Mouse (Mus musculus) urinary bladder, postnatal 36 days (tissue): Measurements from ENCODE around the gene Kat6b.
"Not testable (repeated sequence)": the region's sequence is repeated elsewhere in the genome, so short reads cannot be mapped to it uniquely, and the experiment has no call there.

Experiments used
- DNase-seq, 2 experiments: peaks; one replicate each; pipeline ENCODE4 v3.0.0; 2022; ENCODE audit warnings: low spot score in 2 of 2, mixed read lengths in 1 of 2

The Kat6b gene

GRCm38 (mm10) chr14:21484693-21485092 is 3.5 kb downstream of the Kat6b start:
- no peak for DNase-seq

GRCm38 (mm10) chr14:21485961-21486520 is 4.8 kb downstream of the Kat6b start:
- DNase-seq = no peak

- DNase-seq = not testable (repeated sequence)
Observed at GRCm38 (mm10) chr14:21487135-21487534, 5.9 kb downstream of the Kat6b start.

GRCm38 (mm10) chr14:21488426-21489115 is 7.3 kb downstream of the Kat6b start:
- not testable (repeated sequence) for DNase-seq

GRCm38 (mm10) chr14:21489116-21489485 is 7.9 kb downstream of the Kat6b start:
- DNase-seq = no peak

GRCm38 (mm10) chr14:21490141-21490540 is 8.9 kb downstream of the Kat6b start:
- no peak for DNase-seq

- no peak for DNase-seq
Observed at GRCm38 (mm10) chr14:21498361-21498996, 17.2 kb downstream of the Kat6b start.

GRCm38 (mm10) chr14:21499011-21499581 is 17.9 kb downstream of the Kat6b start:
- peak; percentile 15 to 30 for DNase-seq

GRCm38 (mm10) chr14:21499631-21500153 is 18.5 kb downstream of the Kat6b start:
- peak; percentile 60 to 61 for DNase-seq

GRCm38 (mm10) chr14:21500154-21501047 is 19.2 kb downstream of the Kat6b start:
- peak; percentile 99 to 100 for DNase-seq

GRCm38 (mm10) chr14:21501048-21501657 is 19.9 kb downstream of the Kat6b start:
- DNase-seq = peak; percentile 73 to 85

GRCm38 (mm10) chr14:21505036-21505435 is 23.8 kb downstream of the Kat6b start:
- DNase-seq = no peak

- no peak for DNase-seq
Observed at GRCm38 (mm10) chr14:21507046-21507445, 25.8 kb downstream of the Kat6b start.

- no peak for DNase-seq
Observed at GRCm38 (mm10) chr14:21509111-21509905, 28.1 kb downstream of the Kat6b start.

GRCm38 (mm10) chr14:21511438-21511837 is 30.2 kb downstream of the Kat6b start:
- no peak for DNase-seq

- DNase-seq = no peak
Observed at GRCm38 (mm10) chr14:21515505-21515904, 34.3 kb downstream of the Kat6b start.

GRCm38 (mm10) chr14:21519307-21519706 is 38.1 kb downstream of the Kat6b start:
- no peak for DNase-seq

GRCm38 (mm10) chr14:21520496-21520895 is 39.3 kb downstream of the Kat6b start:
- DNase-seq = no peak

GRCm38 (mm10) chr14:21521496-21521895 is 40.3 kb downstream of the Kat6b start:
- DNase-seq = not testable (repeated sequence)
